Mouse (Mus musculus): Measurements from ENCODE around the gene Pi4kb.

DNA sequence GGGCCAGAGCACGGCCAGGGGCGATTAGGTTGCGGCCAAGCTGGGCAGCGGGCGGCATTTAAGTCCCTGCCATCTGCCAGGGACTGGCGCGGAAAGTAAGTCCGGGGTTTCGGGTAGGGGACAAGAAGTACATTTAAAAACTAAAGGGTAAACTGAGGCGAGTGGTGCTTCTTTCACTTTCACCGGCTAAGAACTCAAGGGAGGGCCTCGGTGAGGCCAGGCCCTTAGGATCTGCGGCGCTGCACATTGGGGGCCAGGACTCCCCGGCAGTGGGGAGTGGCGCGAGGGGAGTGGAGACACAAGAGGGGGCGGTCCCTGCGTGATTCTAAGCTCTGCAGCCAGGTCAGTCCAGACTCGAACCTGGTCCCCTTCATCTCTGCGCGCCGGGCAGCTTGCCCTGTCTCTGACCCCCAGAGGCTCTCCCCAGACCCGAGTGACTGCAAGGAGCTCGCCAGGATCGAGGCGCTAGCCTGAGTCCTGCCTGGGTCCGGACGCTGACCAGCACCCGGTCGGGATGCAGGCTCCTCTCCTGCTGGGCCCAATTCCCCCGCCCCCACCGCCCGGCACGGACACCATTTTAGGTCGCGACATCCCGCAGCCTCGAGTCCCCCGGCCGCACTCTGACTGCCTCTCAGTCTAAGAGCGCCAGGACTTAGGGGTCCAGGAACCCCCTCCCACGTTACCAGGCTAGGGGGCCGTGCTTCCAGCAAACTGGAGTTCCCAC is 40.1 kb downstream of the Pi4kb start:
- TF ChIP-seq TCF12 (IDR thresholded peaks at IDR 0.05; ENCODE audit: low read depth, low read length) (0 out of 2 replicates have a peak, but pooled peaks have one; percentile 8), CHD2 (IDR thresholded peaks at IDR 0.05; ENCODE audit: low read length) (no peak), CTCF (conservative IDR thresholded peaks at IDR 0.05 in 1 of 2, IDR thresholded peaks at IDR 0.05 in 1 of 2; ENCODE audit: low read depth in 2 of 2, low read length in 2 of 2) (no peak)

Measured in CH12.LX (cell line).